Mouse (Mus musculus) liver, embryonic 14 days (tissue): ENCODE measurements around the gene Pifo. TPM values are rescaled to one million over a fixed set of nuclear protein-coding genes. Genes with fewer than 3 reads are reported as not detected.

Experiments used
- polyA plus RNA-seq: library from polyadenylated mRNA; depleted of rRNA; stranded (reverse); fragments of >200 nt; gene quantifications from 2 replicates; pipeline ENCODE4 v1.2.3, GENCODE M21; 2012; rRNA removed

Gene Pifo
- not detected in 2 replicates for polyA plus RNA-seq

DNA sequence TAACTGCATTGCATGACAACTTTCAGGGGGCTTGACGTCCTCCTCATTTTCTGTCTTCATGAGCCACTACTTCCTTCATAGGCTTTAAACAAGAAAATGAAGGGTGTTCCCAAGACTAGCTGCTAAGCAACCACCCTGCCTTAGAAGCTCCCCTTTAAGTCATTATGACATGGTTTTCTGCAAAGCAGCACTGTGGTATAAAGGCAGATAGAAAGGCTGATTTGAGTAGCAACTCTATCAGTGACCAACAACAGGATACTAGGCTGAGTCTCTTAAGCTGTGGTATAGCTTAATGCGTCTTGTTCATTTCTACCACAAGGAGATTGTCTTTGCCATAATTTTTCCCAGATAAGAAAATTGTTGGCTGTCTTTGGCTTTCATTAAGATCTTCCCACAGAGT lies at the start of gene Pifo:
Pifo (minus strand) TSS at position 101 of the 400 bp plus-strand sequence.

GRCm38 (mm10) chr3:106032781-106033180 lies 18.3 kb upstream of the Pifo start, which contains the start of gene Chil5:
TSS of gene Chil5 (minus strand) at chr3:106032814.

GRCm38 (mm10) chr3:105973411-105973810 lies 41.0 kb downstream of the Pifo start, which contains the start of gene Ovgp1:
TSS of gene Ovgp1 (plus strand) at chr3:105973711.

GRCm38 (mm10) chr3:105959999-105960398 lies 54.4 kb downstream of the Pifo start, which contains the start of gene Atp5f1:
TSS of gene Atp5f1 (minus strand) at chr3:105960099.

DNA sequence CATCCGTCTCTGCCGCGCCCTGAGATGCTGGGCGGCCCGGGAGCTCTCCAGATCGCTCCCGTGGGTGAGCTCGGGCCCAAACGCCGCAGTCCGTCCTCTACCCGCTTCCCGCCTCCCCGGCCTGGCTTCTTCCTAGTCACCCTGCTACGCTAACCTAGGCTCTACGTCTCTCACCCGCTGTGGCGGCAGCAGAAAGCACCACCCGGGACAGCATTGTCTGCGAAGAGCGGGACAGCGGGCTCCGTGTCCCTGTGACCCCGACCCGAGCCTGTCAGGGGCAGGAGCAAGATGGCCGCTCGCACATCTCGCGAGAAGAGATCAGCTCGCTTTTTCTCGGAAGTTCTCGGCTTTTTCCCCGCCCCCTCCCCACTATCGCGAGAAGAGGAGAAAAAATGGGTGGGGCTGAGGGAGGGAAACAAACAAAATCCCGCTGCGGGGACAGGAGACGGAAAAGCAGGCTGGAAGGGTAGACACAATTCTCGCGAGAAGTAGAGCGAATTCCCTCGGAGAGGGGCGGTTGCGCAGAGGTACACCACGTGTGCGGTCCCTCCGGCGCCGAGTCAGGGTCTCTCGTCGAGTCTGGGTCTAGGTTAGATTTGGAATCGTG lies 55.4 kb downstream of the Pifo start, which contains the start of gene Wdr77:
Wdr77 (plus strand) TSS at position 396 of the 607 bp plus-strand sequence.

Other genes starting within 250 kb of the Pifo start
- 40.3 and 46.9 TPM in 2 replicates for gene Rap1a, start 213.3 kb downstream of the Pifo start, polyA plus RNA-seq
- gene Adora3, start 143.8 kb downstream of the Pifo start, polyA plus RNA-seq = 0.28 and 0.45 TPM in 2 replicates
- 0.10 and 0.14 TPM in 2 replicates for gene Tmigd3, start 143.7 kb downstream of the Pifo start, polyA plus RNA-seq
- 4.0 and 4.3 TPM in 2 replicates for gene I830077J02Rik, start 82.0 kb downstream of the Pifo start, polyA plus RNA-seq
- gene Wdr77, start 55.3 kb downstream of the Pifo start, polyA plus RNA-seq = 14.9 and 24.6 TPM in 2 replicates
- 203 and 219 TPM in 2 replicates for gene Atp5f1, start 54.5 kb downstream of the Pifo start, polyA plus RNA-seq
- 1.3 and 1.6 TPM in 2 replicates for gene Ovgp1, start 40.9 kb downstream of the Pifo start, polyA plus RNA-seq
- gene Chil5, start 18.2 kb upstream of the Pifo start, polyA plus RNA-seq = 0.06 TPM in 1 of 2 replicates, not detected in the other
- gene Chia1, start 98.6 kb upstream of the Pifo start, polyA plus RNA-seq = not detected in 2 replicates
- 0.21 and 0.43 TPM in 2 replicates for gene Chil3, start 152.9 kb upstream of the Pifo start, polyA plus RNA-seq
- gene Chil4, start 204.9 kb upstream of the Pifo start, polyA plus RNA-seq = not detected in 2 replicates